Mouse (Mus musculus): ENCODE measurements around the gene Neurl1a. TPM values are rescaled to one million over a fixed set of nuclear protein-coding genes. Genes with fewer than 3 reads are reported as not detected.

The Neurl1a gene
- polyA plus RNA-seq, 1 experiment from 2014 or later, result 0.76 TPM

GRCm38 (mm10) chr19:47221500-47222153, 43.0 kb downstream of the Neurl1a start:
- no peak for TF ChIP-seq CTCF (IDR thresholded peaks at IDR 0.05; ENCODE audit: low read depth)
- TF ChIP-seq EP300 (IDR thresholded peaks at IDR 0.05; ENCODE audit: low read depth), result no peak
- 75% methylated on average over 7 of the region's 7 CpGs for WGBS (ENCODE audit: insufficient replicate concordance)
- no peak overlapping the region for H3K27ac ChIP-seq (ENCODE audit: low read depth)
- peaks cover 5% of the 10 kb centered on the region for H3K4me1 ChIP-seq (ENCODE audit: insufficient read depth)
- no peaks in the 10 kb centered on the region for H3K36me3 ChIP-seq (replicated peaks; ENCODE audit: insufficient read depth, low read length)
- DNase-seq, result no peak
- H3K4me3 ChIP-seq (ENCODE audit: low read depth, low read length), result no peak overlapping the region
- no peaks in the 10 kb centered on the region for H3K9me3 ChIP-seq (ENCODE audit: low read length)
- H3K27me3 ChIP-seq (ENCODE audit: insufficient read depth, low read length), result no peaks in the 10 kb centered on the region
- H3K4me2 ChIP-seq (ENCODE audit: low read depth, low read length), result no peak overlapping the region
- no peak overlapping the region for H3K9ac ChIP-seq (replicated peaks)
- ATAC-seq, result no peak

- H3K4me3 ChIP-seq (ENCODE audit: low read depth, low read length), result no peak overlapping the region
- no peak for ATAC-seq
- H3K36me3 ChIP-seq (replicated peaks; ENCODE audit: insufficient read depth, low read length), result no peaks in the 10 kb centered on the region
- DNase-seq, result no peak
- no peak for TF ChIP-seq CTCF (IDR thresholded peaks at IDR 0.05; ENCODE audit: low read depth)
- TF ChIP-seq EP300 (IDR thresholded peaks at IDR 0.05; ENCODE audit: low read depth), result no peak
- no peak overlapping the region for H3K27ac ChIP-seq (ENCODE audit: low read depth)
- no peak overlapping the region for H3K9ac ChIP-seq (replicated peaks)
- H3K9me3 ChIP-seq (ENCODE audit: low read length), result no peaks in the 10 kb centered on the region
- no peak overlapping the region for H3K4me2 ChIP-seq (ENCODE audit: low read depth, low read length)
- H3K4me1 ChIP-seq (ENCODE audit: insufficient read depth), result peaks cover 5% of the 10 kb centered on the region; the same call in 1 of the 2 replicates
- no peaks in the 10 kb centered on the region for H3K27me3 ChIP-seq (ENCODE audit: insufficient read depth, low read length)
- 77% methylated on average over 8 of the region's 8 CpGs for WGBS (ENCODE audit: insufficient replicate concordance)
Measured at GRCm38 (mm10) chr19:47222154-47222840, 43.7 kb downstream of the Neurl1a start.

GRCm38 (mm10) chr19:47222841-47223557, 44.4 kb downstream of the Neurl1a start:
- TF ChIP-seq EP300 (IDR thresholded peaks at IDR 0.05; ENCODE audit: low read depth), result no peak
- TF ChIP-seq CTCF (IDR thresholded peaks at IDR 0.05; ENCODE audit: low read depth), result no peak
- H3K27ac ChIP-seq (ENCODE audit: low read depth), result no peak overlapping the region
- 59% methylated on average over 15 of the region's 15 CpGs for WGBS (ENCODE audit: insufficient replicate concordance)
- no peaks in the 10 kb centered on the region for H3K27me3 ChIP-seq (ENCODE audit: insufficient read depth, low read length)
- H3K9me3 ChIP-seq (ENCODE audit: low read length), result no peaks in the 10 kb centered on the region
- H3K36me3 ChIP-seq (replicated peaks; ENCODE audit: insufficient read depth, low read length), result no peaks in the 10 kb centered on the region
- H3K9ac ChIP-seq (replicated peaks), result no peak overlapping the region
- no peak for ATAC-seq
- DNase-seq, result no peak
- H3K4me1 ChIP-seq (ENCODE audit: insufficient read depth), result peaks cover 5% of the 10 kb centered on the region; the same call in 1 of the 2 replicates
- H3K4me2 ChIP-seq (ENCODE audit: low read depth, low read length), result no peak overlapping the region
- H3K4me3 ChIP-seq (ENCODE audit: low read depth, low read length), result no peak overlapping the region

- no peaks in the 10 kb centered on the region for H3K9me3 ChIP-seq (ENCODE audit: low read length)
- no peak overlapping the region for H3K27ac ChIP-seq (ENCODE audit: low read depth)
- H3K4me1 ChIP-seq (ENCODE audit: insufficient read depth), result peaks cover 8% of the 10 kb centered on the region; the same call in 1 of the 2 replicates
- H3K27me3 ChIP-seq (ENCODE audit: insufficient read depth, low read length), result no peaks in the 10 kb centered on the region
- H3K4me2 ChIP-seq (ENCODE audit: low read depth, low read length), result no peak overlapping the region
- no peak overlapping the region for H3K9ac ChIP-seq (replicated peaks)
- WGBS (ENCODE audit: insufficient replicate concordance), result 37% methylated on average over 4 of the region's 4 CpGs
- TF ChIP-seq CTCF (IDR thresholded peaks at IDR 0.05; ENCODE audit: low read depth) (no peak), EP300 (IDR thresholded peaks at IDR 0.05; ENCODE audit: low read depth) (no peak; the same call in 1 of the 2 replicates)
- DNase-seq (no peak), ATAC-seq (peak; percentile 30; the same call in 1 of the 2 replicates)
- no peaks in the 10 kb centered on the region for H3K36me3 ChIP-seq (replicated peaks; ENCODE audit: insufficient read depth, low read length)
- H3K4me3 ChIP-seq (ENCODE audit: low read depth, low read length), result no peak overlapping the region
Measured at GRCm38 (mm10) chr19:47224743-47225142, 46.1 kb downstream of the Neurl1a start.

- H3K4me1 ChIP-seq (ENCODE audit: insufficient read depth), result 0 out of 2 replicates have a peak, but pooled peaks cover 3% of the 10 kb centered on the region
- H3K27me3 ChIP-seq (ENCODE audit: insufficient read depth, low read length), result no peaks in the 10 kb centered on the region
- H3K4me3 ChIP-seq (ENCODE audit: low read depth, low read length), result no peak overlapping the region
- TF ChIP-seq EP300 (IDR thresholded peaks at IDR 0.05; ENCODE audit: low read depth) (no peak), CTCF (IDR thresholded peaks at IDR 0.05; ENCODE audit: low read depth) (no peak)
- H3K9ac ChIP-seq (replicated peaks), result no peak overlapping the region
- no peaks in the 10 kb centered on the region for H3K36me3 ChIP-seq (replicated peaks; ENCODE audit: insufficient read depth, low read length)
- ATAC-seq (no peak), DNase-seq (no peak)
- 67% methylated on average over 5 of the region's 5 CpGs for WGBS (ENCODE audit: insufficient replicate concordance)
- H3K27ac ChIP-seq (ENCODE audit: low read depth), result no peak overlapping the region
- H3K9me3 ChIP-seq (ENCODE audit: low read length), result no peaks in the 10 kb centered on the region
- H3K4me2 ChIP-seq (ENCODE audit: low read depth, low read length), result no peak overlapping the region
Measured at GRCm38 (mm10) chr19:47225791-47226190, 47.2 kb downstream of the Neurl1a start.

- Histone ChIP-seq H3K4me3 (ENCODE audit: low read depth, low read length) (peak overlapping the region; percentile 27), H3K9me3 (ENCODE audit: low read length) (no peaks in the 10 kb centered on the region), H3K27me3 (ENCODE audit: insufficient read depth, low read length) (no peaks in the 10 kb centered on the region), H3K4me1 (ENCODE audit: insufficient read depth) (0 out of 2 replicates have a peak, but pooled peaks cover 3% of the 10 kb centered on the region), H3K36me3 (replicated peaks; ENCODE audit: insufficient read depth, low read length) (no peaks in the 10 kb centered on the region), H3K9ac (replicated peaks) (no peak overlapping the region; the same call in 1 of the 2 replicates), H3K27ac (ENCODE audit: low read depth) (no peak overlapping the region), H3K4me2 (ENCODE audit: low read depth, low read length) (peak overlapping the region; percentile 65)
- DNase-seq (peak; percentile 45), ATAC-seq (peak; percentile 67)
- 12% methylated on average over 17 of the region's 17 CpGs for WGBS (ENCODE audit: insufficient replicate concordance)
- no peak for TF ChIP-seq EP300 (IDR thresholded peaks at IDR 0.05; ENCODE audit: low read depth)
- TF ChIP-seq CTCF (IDR thresholded peaks at IDR 0.05; ENCODE audit: low read depth), result no peak
Measured at GRCm38 (mm10) chr19:47228725-47229252, 50.2 kb downstream of the Neurl1a start.
